Mouse (Mus musculus): ENCODE data around the gene Arl6.
A peak's percentile ranks its signal among the peaks of the same experiment; 100 is the strongest.

The Arl6 gene

GRCm38 (mm10) chr16:59586911-59587310, 52.3 kb downstream of the Arl6 start:
- DNase-seq, result peak; percentile 87

GRCm38 (mm10) chr16:59586276-59586675, 52.9 kb downstream of the Arl6 start:
- peak; percentile 84 for DNase-seq

- peak; percentile 67 for DNase-seq
These were observed 53.4 kb downstream of the Arl6 start for GRCm38 (mm10) chr16:59585706-59586244.

- peak; percentile 87 for DNase-seq
These were observed 55.7 kb downstream of the Arl6 start for GRCm38 (mm10) chr16:59583515-59583914.

GRCm38 (mm10) chr16:59579237-59579636, 60.0 kb downstream of the Arl6 start:
- peak; percentile 55 for DNase-seq

GRCm38 (mm10) chr16:59573961-59574360, 65.2 kb downstream of the Arl6 start:
- DNase-seq, result peak; percentile 89

- DNase-seq, result peak; percentile 95
These were observed 66.5 kb downstream of the Arl6 start for GRCm38 (mm10) chr16:59572685-59573084.

GRCm38 (mm10) chr16:59570807-59571206, 68.4 kb downstream of the Arl6 start:
- no peak for DNase-seq

- peak; percentile 89 for DNase-seq
These were observed 69.4 kb downstream of the Arl6 start for GRCm38 (mm10) chr16:59569837-59570236.

GRCm38 (mm10) chr16:59567721-59568381, 71.3 kb downstream of the Arl6 start:
- DNase-seq, result peak; percentile 96

- peak; percentile 86 for DNase-seq
These were observed 72.8 kb downstream of the Arl6 start for GRCm38 (mm10) chr16:59566437-59566836.

GRCm38 (mm10) chr16:59565631-59566030, 73.6 kb downstream of the Arl6 start:
- peak; percentile 30 for DNase-seq

GRCm38 (mm10) chr16:59564025-59564424, 75.2 kb downstream of the Arl6 start:
- peak; percentile 42 for DNase-seq
